ENCODE assay signal across 17 mouse cellular contexts in genomic region chr6:87995519-87995918, GRCm38 (mm10). TPM values are rescaled to one million over a fixed set of nuclear protein-coding genes. Genes with fewer than 3 reads are reported as not detected.
DNase-seq lines count a peak whose midpoint lies in the region; ATAC-seq and TF ChIP-seq lines count a peak whose summit lies in the region.
"Had no signal": no experiment of that assay in that cellular context is flagged by ENCODE, and none has a peak within 500 bp of the region (broad histone marks: within the 10 kb centered on the region; RNA-seq: fewer than 3 reads in every experiment).

No protein-coding gene starts in this region.

- H3K36me3 ChIP-seq in heart, embryonic 11.5 days (ENCODE audit: control insufficient read depth, insufficient read depth, low read length), result peaks cover 2% of the 10 kb centered on the region
- no peaks in the 10 kb centered on the region for H3K36me3 ChIP-seq in heart, adult 2 months (ENCODE audit: control insufficient read depth, insufficient read depth, low read length)
- 0 out of 2 replicates have a peak, but pooled peaks cover 2% of the 10 kb centered on the region for H3K36me3 ChIP-seq in midbrain, embryonic 11.5 days (ENCODE audit: control insufficient read depth, insufficient read depth, low read length)
- peaks cover 9% of the 10 kb centered on the region; the same call in 1 of the 2 replicates for H3K36me3 ChIP-seq in midbrain, postnatal 0 days (ENCODE audit: insufficient read depth, low read length)
- peaks cover 15% of the 10 kb centered on the region for H3K36me3 ChIP-seq in neural tube, embryonic 15.5 days

- ATAC-seq in heart, embryonic 11.5 days (replicated peaks; ENCODE audit: insufficient number of reproducible peaks, low FRiP score, low TSS enrichment), result no peak
- ATAC-seq in midbrain, embryonic 11.5 days (ENCODE audit: low FRiP score), result no peak
- no peak for ATAC-seq in midbrain, postnatal 0 days (ENCODE audit: low FRiP score)
- no peak for ATAC-seq in neural tube, embryonic 15.5 days (ENCODE audit: low FRiP score)
- ATAC-seq: hindbrain, embryonic 16.5 days; intestine, postnatal 0 days had no signal

- H3K9ac ChIP-seq in heart, embryonic 11.5 days (ENCODE audit: low read depth, low read length), result no peak overlapping the region
- H3K9ac ChIP-seq in heart, adult 2 months (ENCODE audit: low read depth, low read length), result no peak overlapping the region
- H3K9ac ChIP-seq in midbrain, embryonic 11.5 days (ENCODE audit: low read length), result no peak overlapping the region
- H3K9ac ChIP-seq in midbrain, postnatal 0 days (replicated peaks; ENCODE audit: low read length, poor library complexity, severe bottlenecking), result no peak overlapping the region
- H3K9ac ChIP-seq in neural tube, embryonic 15.5 days (replicated peaks), result no peak overlapping the region

- no peak for TF ChIP-seq EP300 in heart, adult 2 months (IDR thresholded peaks at IDR 0.05; ENCODE audit: insufficient read depth, low read depth, low read length)

- H3K4me3 ChIP-seq in heart, embryonic 11.5 days (ENCODE audit: low read depth, low read length), result no peak overlapping the region
- no peak overlapping the region for H3K4me3 ChIP-seq in heart, adult 2 months
- no peak overlapping the region for H3K4me3 ChIP-seq in midbrain, embryonic 11.5 days (ENCODE audit: low read depth, low read length)
- no peak overlapping the region for H3K4me3 ChIP-seq in midbrain, postnatal 0 days (ENCODE audit: low read depth, low read length)
- H3K4me3 ChIP-seq in neural tube, embryonic 15.5 days (replicated peaks), result no peak overlapping the region

- H3K79me2 ChIP-seq in heart, adult 2 months (replicated peaks; ENCODE audit: control insufficient read depth, insufficient read depth, low read length), result no peaks in the 10 kb centered on the region

- no peaks in the 10 kb centered on the region for H3K9me3 ChIP-seq in heart, embryonic 11.5 days (replicated peaks; ENCODE audit: control insufficient read depth, low read length)
- no peaks in the 10 kb centered on the region for H3K9me3 ChIP-seq in midbrain, embryonic 11.5 days (ENCODE audit: control insufficient read depth, low read length)
- H3K9me3 ChIP-seq in midbrain, postnatal 0 days (ENCODE audit: low read length), result no peaks in the 10 kb centered on the region
- H3K9me3 ChIP-seq in neural tube, embryonic 15.5 days (replicated peaks), result no peaks in the 10 kb centered on the region

- DNase-seq in heart, adult 2 months, result no peak
- DNase-seq in kidney, postnatal 36 days, result peak; percentile 27 to 41
- DNase-seq in kidney, postnatal 10 days, result no peak
- DNase-seq in midbrain, embryonic 11.5 days (ENCODE audit: low spot score, missing footprints), result peak; percentile 81
- no peak for DNase-seq in midbrain, postnatal 0 days (ENCODE audit: low spot score)
- DNase-seq: adrenal gland, postnatal 14 days; B cell, adult 2 months; cerebellum, adult 11-12 months; cerebellum, postnatal 25 days; gastrocnemius, postnatal 10 days; heart, adult 18-20 months; thymus, adult 2 months had no signal

- H3K4me1 ChIP-seq in heart, embryonic 11.5 days (ENCODE audit: control insufficient read depth, insufficient read depth, low read length), result peaks cover 19% of the 10 kb centered on the region
- H3K4me1 ChIP-seq in heart, adult 2 months (ENCODE audit: control insufficient read depth, insufficient read depth, low read length), result no peaks in the 10 kb centered on the region; the same call in 1 of the 2 replicates
- H3K4me1 ChIP-seq in midbrain, embryonic 11.5 days (ENCODE audit: control insufficient read depth, insufficient read depth, low read length), result peaks cover 25% of the 10 kb centered on the region
- peaks cover 9% of the 10 kb centered on the region; the same call in 1 of the 2 replicates for H3K4me1 ChIP-seq in midbrain, postnatal 0 days (ENCODE audit: insufficient read depth, low read length)
- H3K4me1 ChIP-seq in neural tube, embryonic 15.5 days, result peaks cover 28% of the 10 kb centered on the region

- H3K4me2 ChIP-seq in heart, embryonic 11.5 days, result no peak overlapping the region
- H3K4me2 ChIP-seq in midbrain, embryonic 11.5 days, result no peak overlapping the region
- H3K4me2 ChIP-seq in midbrain, postnatal 0 days (ENCODE audit: low read depth, low read length, poor library complexity, severe bottlenecking), result no peak overlapping the region
- no peak overlapping the region for H3K4me2 ChIP-seq in neural tube, embryonic 15.5 days

- TF ChIP-seq CTCF in heart, adult 2 months (IDR thresholded peaks at IDR 0.05), result no peak
- no peak for TF ChIP-seq CTCF in midbrain, postnatal 0 days (IDR thresholded peaks at IDR 0.05)

- intact Hi-C loops in heart, adult 2 months (cut with DNase I), result loop anchor here (5.0 kb wide), 1 partner anchor 108 kb away; the partner anchor contains the start of gene Copg1

- TF ChIP-seq POLR2A in heart, adult 2 months (IDR thresholded peaks at IDR 0.05; ENCODE audit: insufficient read depth, low read depth, low read length), result no peak

- peak overlapping the region; percentile 29 for H3K27ac ChIP-seq in heart, embryonic 11.5 days (ENCODE audit: low read depth, low read length)
- no peak overlapping the region for H3K27ac ChIP-seq in heart, adult 2 months
- no peak overlapping the region for H3K27ac ChIP-seq in midbrain, embryonic 11.5 days (ENCODE audit: low read depth, low read length)
- no peak overlapping the region for H3K27ac ChIP-seq in midbrain, postnatal 0 days (ENCODE audit: low read depth, low read length)
- H3K27ac ChIP-seq in neural tube, embryonic 15.5 days (replicated peaks), result 0 out of 2 replicates have a peak overlapping the region, but pooled peaks have one; percentile 9

- no peaks in the 10 kb centered on the region for H3K27me3 ChIP-seq in heart, embryonic 11.5 days (ENCODE audit: control insufficient read depth, insufficient read depth, low read length)
- H3K27me3 ChIP-seq in heart, adult 2 months (ENCODE audit: control insufficient read depth, insufficient read depth, low read length), result no peaks in the 10 kb centered on the region
- H3K27me3 ChIP-seq in midbrain, embryonic 11.5 days (ENCODE audit: control insufficient read depth, insufficient read depth, low read length), result no peaks in the 10 kb centered on the region
- H3K27me3 ChIP-seq in midbrain, postnatal 0 days (ENCODE audit: insufficient read depth, low read length), result no peaks in the 10 kb centered on the region
- no peaks in the 10 kb centered on the region for H3K27me3 ChIP-seq in neural tube, embryonic 15.5 days (replicated peaks)

- 41% methylated on average over 4 of the region's 4 CpGs for WGBS in heart, embryonic 11.5 days (ENCODE audit: insufficient replicate concordance)
- WGBS in heart, adult 2 months, result 40% methylated on average over 4 of the region's 4 CpGs
- WGBS in midbrain, embryonic 11.5 days, result 86% methylated on average over 4 of the region's 4 CpGs
- WGBS in midbrain, postnatal 0 days, result 88% methylated on average over 4 of the region's 4 CpGs
- 88% methylated on average over 4 of the region's 4 CpGs for WGBS in neural tube, embryonic 15.5 days

RNA-seq across cellular contexts. Expression of gene H1fx, which starts 14.1 kb away (rescaled TPM):
- 20.4 and 22.7 TPM in 2 replicates for polyA plus RNA-seq in heart, embryonic 11.5 days (2014; fragmentation: Nextera tagmentation; extraction: Ambion mirVana)
- 1 to 10 TPM; 1.5 to 1.7 TPM for total RNA-seq in heart, adult 2 months (2021)
- polyA plus RNA-seq in heart, adult 2 months (2012; rRNA removed), result 0.82 and 1.4 TPM in 2 replicates
- polyA plus RNA-seq in midbrain, embryonic 11.5 days (2014; fragmentation: Nextera tagmentation; extraction: Ambion mirVana), result 74.7 and 106 TPM in 2 replicates
- total RNA-seq in midbrain, postnatal 0 days (2014; rRNA removed), result 22.7 and 31.8 TPM in 2 replicates
- 42.8 and 52.8 TPM in 2 replicates for polyA plus RNA-seq in midbrain, postnatal 0 days (2015; fragmentation: Nextera tagmentation; extraction: Ambion mirVana)
- polyA plus RNA-seq in neural tube, embryonic 15.5 days (2015; fragmentation: Nextera tagmentation; extraction: Ambion mirVana), result 23.4 and 37.1 TPM in 2 replicates
- total RNA-seq: liver, adult 2 months had no signal

RNA-seq across cellular contexts. Expression of gene Rab7, which starts 49.6 kb away (rescaled TPM):
- polyA plus RNA-seq in heart, embryonic 11.5 days (2014; fragmentation: Nextera tagmentation; extraction: Ambion mirVana), result 227 and 245 TPM in 2 replicates
- total RNA-seq in heart, adult 2 months (2021), result 100 to 1,000 TPM; 271 to 299 TPM
- 212 and 344 TPM in 2 replicates for polyA plus RNA-seq in heart, adult 2 months (2012; rRNA removed)
- 251 and 267 TPM in 2 replicates for polyA plus RNA-seq in midbrain, embryonic 11.5 days (2014; fragmentation: Nextera tagmentation; extraction: Ambion mirVana)
- 87.5 and 103 TPM in 2 replicates for total RNA-seq in midbrain, postnatal 0 days (2014; rRNA removed)
- 356 and 379 TPM in 2 replicates for polyA plus RNA-seq in midbrain, postnatal 0 days (2015; fragmentation: Nextera tagmentation; extraction: Ambion mirVana)
- 352 and 355 TPM in 2 replicates for polyA plus RNA-seq in neural tube, embryonic 15.5 days (2015; fragmentation: Nextera tagmentation; extraction: Ambion mirVana)

Comparison
In these comparisons a context has a peak if more than half of its experiments do, and no peak if none do; other contexts are left out.
1. H3K27ac ChIP-seq: peak in heart, embryonic 11.5 days (single experiment) and neural tube, embryonic 15.5 days (single experiment); none in heart, adult 2 months (single experiment), midbrain, embryonic 11.5 days (single experiment) and midbrain, postnatal 0 days (single experiment).
2. DNase-seq: peak in kidney, postnatal 36 days (2 of 2) and midbrain, embryonic 11.5 days (single experiment); none in heart, adult 2 months (0 of 2), kidney, postnatal 10 days (single experiment) and midbrain, postnatal 0 days (single experiment).